Mouse (Mus musculus): ENCODE results near the gene Nexn.

- TF ChIP-seq ZC3H11A (IDR thresholded peaks at IDR 0.05; ENCODE audit: borderline replicate concordance, low read depth, low read length), result no peak
- no peak for TF ChIP-seq ZNF384 (IDR thresholded peaks at IDR 0.05; ENCODE audit: low read depth, low read length)
Measured at GRCm38 (mm10) chr3:152235805-152236204, 30.3 kb downstream of the Nexn start.

Data from ES-E14 (cell line).